Mouse (Mus musculus) stomach, postnatal 0 days (tissue): Measurements from ENCODE around the gene Stk38.

ENCODE experiments used
- CTCF ChIP-seq: IDR thresholded peaks from 2 replicates; pipeline ENCODE4 v1.5.1; 2016; ENCODE audit warnings: antibody characterized with exemption, low read depth, mild to moderate bottlenecking, moderate library complexity
- EP300 ChIP-seq: optimal IDR thresholded peaks from 2 replicates; pipeline ENCODE3; 2016; ENCODE audit warnings: antibody characterized with exemption

GRCm38 (mm10) chr17:29019391-29019790 lies 11.6 kb upstream of the Stk38 start:
- TF ChIP-seq EP300 (no peak), CTCF (no peak)
